ENCODE assay signal across 20 mouse cellular contexts in the genomic region with DNA sequence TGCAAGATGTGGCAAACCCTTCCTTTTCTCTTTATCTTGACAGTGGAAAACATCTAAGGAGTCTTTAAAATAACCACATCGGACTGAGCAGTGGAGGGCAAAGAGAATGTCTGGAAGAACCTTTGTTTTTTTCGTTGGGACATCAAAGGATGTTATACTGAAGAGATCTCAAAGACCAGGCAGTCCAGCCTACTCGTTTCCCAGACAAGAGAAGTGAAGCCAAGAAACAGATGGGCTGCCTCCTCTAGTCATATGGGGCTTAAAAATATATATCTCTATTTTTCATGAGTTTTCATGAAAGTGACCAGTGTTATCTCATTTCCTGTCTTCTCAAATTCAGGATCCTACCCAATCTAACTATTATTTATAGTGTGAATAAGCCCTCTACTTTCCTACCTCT.
"Had no signal": no experiment of that assay in that cellular context is flagged by ENCODE, and none has a peak within 500 bp of the region (broad histone marks: within the 10 kb centered on the region; RNA-seq: fewer than 3 reads in every experiment).

No protein-coding gene starts in this region.

- ATAC-seq: forebrain, embryonic 13.5 days; forebrain, embryonic 14.5 days; forebrain, embryonic 15.5 days; forebrain, embryonic 16.5 days; forebrain, postnatal 0 days had no signal

- DNase-seq: cerebellum, adult 8-10 months; cerebellum, adult 9-10 months; cerebellum, adult 9-11 months; cerebellum, postnatal 10 days; cerebellum, postnatal 25 days; cerebellum, postnatal 36 days; embryo, embryonic 11 days; forebrain, postnatal 0 days; gastrocnemius, adult 2 months; gastrocnemius, postnatal 10 days; gastrocnemius, postnatal 14 days; gastrocnemius, postnatal 25 days; gastrocnemius, postnatal 36 days; heart, adult 11 months; heart, adult 18-20 months; heart, adult 2 months had no signal
